Mouse (Mus musculus): Measurements from ENCODE around the gene Olfr668. TPM values are rescaled to one million over a fixed set of nuclear protein-coding genes. Genes with fewer than 3 reads are reported as not detected.
"Not testable (repeated sequence)": the region's sequence is repeated elsewhere in the genome, so short reads cannot be mapped to it uniquely, and the experiment has no call there.

Olfr668 gene
- polyA plus RNA-seq (2014; fragmentation: Nextera tagmentation; extraction: Ambion mirVana): not detected in 2 replicates

GRCm38 (mm10) chr7:104927957-104928356 lies at the start of gene Olfr668:
Olfr668 (minus strand) TSS chr7:104928057.
- DNase-seq (ENCODE audit: low spot score): no peak
- H3K4me1 ChIP-seq (ENCODE audit: control insufficient read depth, insufficient read depth, low read length): no peaks in the 10 kb centered on the region
- H3K27me3 ChIP-seq (replicated peaks; ENCODE audit: control insufficient read depth, insufficient read depth, low read length): no peaks in the 10 kb centered on the region
- no peak for ATAC-seq (ENCODE audit: low read depth)
- no peaks in the 10 kb centered on the region for H3K9me3 ChIP-seq (ENCODE audit: control insufficient read depth, low read length)
- H3K27ac ChIP-seq (replicated peaks; ENCODE audit: low read depth, low read length): no peak within 1 kb of the TSS
- H3K4me3 ChIP-seq (ENCODE audit: low read depth, low read length): no peak within 1 kb of the TSS
- WGBS: 81% methylated on average over 1 of the region's 1 CpGs
- H3K4me2 ChIP-seq (ENCODE audit: low read depth, low read length): no peak within 1 kb of the TSS
- H3K9ac ChIP-seq (ENCODE audit: low read depth, low read length): no peak within 1 kb of the TSS
- no peaks in the 10 kb centered on the region for H3K36me3 ChIP-seq (ENCODE audit: control insufficient read depth, insufficient read depth, low read length)

- H3K4me1 ChIP-seq (ENCODE audit: control insufficient read depth, insufficient read depth, low read length); H3K27me3 ChIP-seq (replicated peaks; ENCODE audit: control insufficient read depth, insufficient read depth, low read length); DNase-seq (ENCODE audit: low spot score); H3K4me3 ChIP-seq (ENCODE audit: low read depth, low read length); H3K36me3 ChIP-seq (ENCODE audit: control insufficient read depth, insufficient read depth, low read length); H3K4me2 ChIP-seq (ENCODE audit: low read depth, low read length); ATAC-seq (ENCODE audit: low read depth); H3K9ac ChIP-seq (ENCODE audit: low read depth, low read length); H3K27ac ChIP-seq (replicated peaks; ENCODE audit: low read depth, low read length); H3K9me3 ChIP-seq (ENCODE audit: control insufficient read depth, low read length): not testable (repeated sequence)
- WGBS: 69% methylated on average over 2 of the region's 2 CpGs
Observed at GRCm38 (mm10) chr7:104972507-104972906, 44.6 kb upstream of the Olfr668 start.

- Histone ChIP-seq H3K36me3 (ENCODE audit: control insufficient read depth, insufficient read depth, low read length) (no peaks in the 10 kb centered on the region), H3K4me2 (ENCODE audit: low read depth, low read length) (no peak within 1 kb of the TSS), H3K9me3 (ENCODE audit: control insufficient read depth, low read length) (no peaks in the 10 kb centered on the region), H3K9ac (ENCODE audit: low read depth, low read length) (no peak within 1 kb of the TSS), H3K4me3 (ENCODE audit: low read depth, low read length) (no peak within 1 kb of the TSS), H3K27me3 (replicated peaks; ENCODE audit: control insufficient read depth, insufficient read depth, low read length) (no peaks in the 10 kb centered on the region), H3K4me1 (ENCODE audit: control insufficient read depth, insufficient read depth, low read length) (no peaks in the 10 kb centered on the region), H3K27ac (replicated peaks; ENCODE audit: low read depth, low read length) (no peak within 1 kb of the TSS)
- no peak for ATAC-seq (ENCODE audit: low read depth)
- DNase-seq (ENCODE audit: low spot score): no peak
- WGBS: 47% methylated on average over 1 of the region's 1 CpGs
Observed at GRCm38 (mm10) chr7:104962520-104962919, 34.7 kb upstream of the Olfr668 start, which contains the start of gene Olfr670. Olfr670 (minus strand) TSS chr7:104962620.

- WGBS: 92% methylated on average over 16 of the region's 16 CpGs
Observed at GRCm38 (mm10) chr7:104950234-104950633, 22.4 kb upstream of the Olfr668 start.

GRCm38 (mm10) chr7:104933940-104934339 lies 6.1 kb upstream of the Olfr668 start, which contains the start of gene Olfr669:
Olfr669 (plus strand) TSS chr7:104934240.
- Histone ChIP-seq H3K27me3 (replicated peaks; ENCODE audit: control insufficient read depth, insufficient read depth, low read length) (no peaks in the 10 kb centered on the region), H3K4me1 (ENCODE audit: control insufficient read depth, insufficient read depth, low read length) (no peaks in the 10 kb centered on the region), H3K4me2 (ENCODE audit: low read depth, low read length) (no peak within 1 kb of the TSS), H3K9me3 (ENCODE audit: control insufficient read depth, low read length) (no peaks in the 10 kb centered on the region), H3K36me3 (ENCODE audit: control insufficient read depth, insufficient read depth, low read length) (no peaks in the 10 kb centered on the region), H3K9ac (ENCODE audit: low read depth, low read length) (no peak within 1 kb of the TSS), H3K4me3 (ENCODE audit: low read depth, low read length) (no peak within 1 kb of the TSS), H3K27ac (replicated peaks; ENCODE audit: low read depth, low read length) (no peak within 1 kb of the TSS)
- DNase-seq (ENCODE audit: low spot score): no peak
- no peak for ATAC-seq (ENCODE audit: low read depth)
- 84% methylated on average over 1 of the region's 1 CpGs for WGBS

More at GRCm38 (mm10) chr7:104950234-104950633, 22.4 kb upstream of the Olfr668 start:
- H3K4me1 ChIP-seq (ENCODE audit: control insufficient read depth, insufficient read depth, low read length); H3K9ac ChIP-seq (ENCODE audit: low read depth, low read length); H3K36me3 ChIP-seq (ENCODE audit: control insufficient read depth, insufficient read depth, low read length); ATAC-seq (ENCODE audit: low read depth); H3K4me2 ChIP-seq (ENCODE audit: low read depth, low read length); H3K27ac ChIP-seq (replicated peaks; ENCODE audit: low read depth, low read length); H3K4me3 ChIP-seq (ENCODE audit: low read depth, low read length); DNase-seq (ENCODE audit: low spot score); H3K9me3 ChIP-seq (ENCODE audit: control insufficient read depth, low read length); H3K27me3 ChIP-seq (replicated peaks; ENCODE audit: control insufficient read depth, insufficient read depth, low read length): not testable (repeated sequence)

GRCm38 (mm10) chr7:104921382-104921781 lies 6.5 kb downstream of the Olfr668 start, which contains the start of gene Olfr667:
Olfr667 (minus strand) TSS chr7:104921482.
- 85% methylated on average over 1 of the region's 1 CpGs for WGBS
- no peak for DNase-seq (ENCODE audit: low spot score)
- H3K36me3 ChIP-seq (ENCODE audit: control insufficient read depth, insufficient read depth, low read length): no peaks in the 10 kb centered on the region

GRCm38 (mm10) chr7:104895852-104896251 lies 32.0 kb downstream of the Olfr668 start, which contains the start of gene Olfr666:
Olfr666 (minus strand) TSS chr7:104895952.
- Histone ChIP-seq H3K4me2 (ENCODE audit: low read depth, low read length) (no peak within 1 kb of the TSS), H3K36me3 (ENCODE audit: control insufficient read depth, insufficient read depth, low read length) (no peaks in the 10 kb centered on the region), H3K9ac (ENCODE audit: low read depth, low read length) (no peak within 1 kb of the TSS), H3K27ac (replicated peaks; ENCODE audit: low read depth, low read length) (no peak within 1 kb of the TSS), H3K4me3 (ENCODE audit: low read depth, low read length) (no peak within 1 kb of the TSS), H3K9me3 (ENCODE audit: control insufficient read depth, low read length) (no peaks in the 10 kb centered on the region), H3K27me3 (replicated peaks; ENCODE audit: control insufficient read depth, insufficient read depth, low read length) (no peaks in the 10 kb centered on the region), H3K4me1 (ENCODE audit: control insufficient read depth, insufficient read depth, low read length) (no peaks in the 10 kb centered on the region)
- ATAC-seq (ENCODE audit: low read depth): no peak
- 92% methylated on average over 2 of the region's 2 CpGs for WGBS
- no peak for DNase-seq (ENCODE audit: low spot score)

More at GRCm38 (mm10) chr7:104921382-104921781, 6.5 kb downstream of the Olfr668 start, which contains the start of gene Olfr667:
- Histone ChIP-seq H3K9me3 (ENCODE audit: control insufficient read depth, low read length) (no peaks in the 10 kb centered on the region), H3K4me3 (ENCODE audit: low read depth, low read length) (no peak within 1 kb of the TSS), H3K4me2 (ENCODE audit: low read depth, low read length) (no peak within 1 kb of the TSS), H3K27me3 (replicated peaks; ENCODE audit: control insufficient read depth, insufficient read depth, low read length) (no peaks in the 10 kb centered on the region), H3K27ac (replicated peaks; ENCODE audit: low read depth, low read length) (no peak within 1 kb of the TSS), H3K4me1 (ENCODE audit: control insufficient read depth, insufficient read depth, low read length) (no peaks in the 10 kb centered on the region), H3K9ac (ENCODE audit: low read depth, low read length) (no peak within 1 kb of the TSS)
- no peak for ATAC-seq (ENCODE audit: low read depth)

GRCm38 (mm10) chr7:104877731-104878130 lies 50.1 kb downstream of the Olfr668 start, which contains the start of gene Olfr665:
Olfr665 (plus strand) TSS chr7:104878031.
- ATAC-seq (ENCODE audit: low read depth): no peak
- WGBS: 32% methylated on average over 1 of the region's 1 CpGs

More at GRCm38 (mm10) chr7:104877731-104878130, 50.1 kb downstream of the Olfr668 start, which contains the start of gene Olfr665:
- no peak for DNase-seq (ENCODE audit: low spot score)
- H3K9me3 ChIP-seq (ENCODE audit: control insufficient read depth, low read length): no peaks in the 10 kb centered on the region
- no peak within 1 kb of the TSS for H3K9ac ChIP-seq (ENCODE audit: low read depth, low read length)
- H3K4me2 ChIP-seq (ENCODE audit: low read depth, low read length): no peak within 1 kb of the TSS
- no peak within 1 kb of the TSS for H3K27ac ChIP-seq (replicated peaks; ENCODE audit: low read depth, low read length)
- H3K4me3 ChIP-seq (ENCODE audit: low read depth, low read length): no peak within 1 kb of the TSS
- no peaks in the 10 kb centered on the region for H3K36me3 ChIP-seq (ENCODE audit: control insufficient read depth, insufficient read depth, low read length)
- H3K27me3 ChIP-seq (replicated peaks; ENCODE audit: control insufficient read depth, insufficient read depth, low read length): no peaks in the 10 kb centered on the region
- no peaks in the 10 kb centered on the region for H3K4me1 ChIP-seq (ENCODE audit: control insufficient read depth, insufficient read depth, low read length)
